Mouse (Mus musculus) splenic B cell, adult 2 months (primary cell): ENCODE data around the gene Trim33.

Experiments used
- DNase-seq: peaks from one replicate; pipeline ENCODE4 v3.0.0-alpha.2; 2011; ENCODE audit warnings: low read depth, low spot score
- H3K27me3 ChIP-seq: 2 replicates; pipeline ENCODE4 v1.6.1; 2012; ENCODE audit warnings: mild to moderate bottlenecking, low read length, moderate library complexity, mixed read lengths; ENCODE audit not compliant: control insufficient read depth, poor library complexity, insufficient read depth, severe bottlenecking
- H3K36me3 ChIP-seq: 2 replicates; pipeline ENCODE4 v1.6.1; 2012; ENCODE audit warnings: mild to moderate bottlenecking, low read length, moderate library complexity, mixed read lengths; ENCODE audit not compliant: control insufficient read depth, poor library complexity, insufficient read depth, severe bottlenecking

Gene Trim33

DNA sequence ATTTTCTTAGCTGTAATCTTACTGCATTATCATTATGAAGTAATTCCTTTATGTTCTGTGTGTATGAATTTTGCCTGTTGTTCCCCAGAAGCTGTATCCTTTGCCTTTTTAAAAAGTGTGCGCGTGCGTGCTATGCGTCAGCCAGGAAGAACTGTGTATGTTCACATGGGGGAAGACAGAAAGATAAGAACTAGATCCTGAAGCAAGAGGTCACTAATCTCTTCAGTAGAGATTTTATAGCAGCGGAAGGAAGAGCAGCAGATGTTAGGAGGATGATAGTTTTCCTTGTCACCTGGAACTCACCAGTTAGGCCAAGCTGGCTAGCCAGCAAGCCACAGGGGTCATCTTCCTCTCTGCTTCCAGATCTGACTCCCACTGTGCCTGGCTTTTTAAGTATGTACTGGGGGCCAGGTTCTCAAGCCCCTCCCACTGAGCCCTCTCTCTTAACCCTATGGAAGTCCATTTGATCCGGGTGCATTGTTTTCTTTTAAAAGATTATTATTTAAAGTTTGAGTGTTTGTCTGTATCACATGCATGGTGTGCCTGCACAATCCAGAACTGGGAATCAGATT lies 26.4 kb downstream of the Trim33 start:
- H3K36me3 ChIP-seq, result no peaks in the 10 kb centered on the region
- DNase-seq, result no peak
- H3K27me3 ChIP-seq, result no peaks in the 10 kb centered on the region

DNA sequence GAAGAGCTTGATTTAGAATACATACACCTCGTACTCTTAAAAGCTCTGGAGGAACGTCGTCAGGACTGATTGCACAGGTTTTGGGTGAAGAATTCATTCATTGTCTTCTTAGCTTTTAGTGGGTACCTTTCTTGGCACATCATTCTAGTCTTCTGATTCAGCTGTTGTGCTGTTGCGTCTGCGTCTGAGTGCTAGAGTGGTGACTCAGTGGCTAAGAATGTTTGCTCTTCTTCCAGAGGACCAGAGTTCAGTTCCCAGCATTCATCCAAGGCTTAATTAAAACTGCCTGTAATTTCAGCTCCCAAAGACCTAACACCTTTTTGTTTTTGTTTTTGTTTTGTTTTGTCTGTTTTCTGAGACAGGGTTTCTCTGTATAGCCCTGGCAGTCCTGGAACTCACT lies 30.2 kb downstream of the Trim33 start:
- Histone ChIP-seq H3K27me3 (no peaks in the 10 kb centered on the region), H3K36me3 (peaks cover 4% of the 10 kb centered on the region; the same call in 1 of the 2 replicates)
- DNase-seq, result no peak

DNA sequence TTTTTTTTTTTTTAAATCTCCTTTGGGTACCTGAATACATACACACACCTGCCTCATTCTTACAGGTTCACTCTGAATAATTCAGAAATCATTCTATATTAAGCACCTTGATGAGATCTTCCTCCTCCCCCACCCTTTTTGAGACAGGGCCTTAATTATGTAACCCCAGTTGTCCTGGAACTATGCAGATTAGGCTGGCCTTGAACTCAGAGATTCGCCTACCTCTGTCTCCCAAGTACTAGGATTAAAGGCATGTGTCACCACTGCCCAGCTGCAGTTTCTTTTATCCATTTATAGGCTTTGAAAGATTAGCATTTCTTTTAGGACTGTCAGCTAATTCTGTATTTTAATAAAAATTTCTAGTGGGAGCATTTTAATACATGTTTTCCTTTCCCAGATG lies 30.7 kb downstream of the Trim33 start:
- no peak for DNase-seq
- H3K36me3 ChIP-seq, result peaks cover 6% of the 10 kb centered on the region
- H3K27me3 ChIP-seq, result no peaks in the 10 kb centered on the region

DNA sequence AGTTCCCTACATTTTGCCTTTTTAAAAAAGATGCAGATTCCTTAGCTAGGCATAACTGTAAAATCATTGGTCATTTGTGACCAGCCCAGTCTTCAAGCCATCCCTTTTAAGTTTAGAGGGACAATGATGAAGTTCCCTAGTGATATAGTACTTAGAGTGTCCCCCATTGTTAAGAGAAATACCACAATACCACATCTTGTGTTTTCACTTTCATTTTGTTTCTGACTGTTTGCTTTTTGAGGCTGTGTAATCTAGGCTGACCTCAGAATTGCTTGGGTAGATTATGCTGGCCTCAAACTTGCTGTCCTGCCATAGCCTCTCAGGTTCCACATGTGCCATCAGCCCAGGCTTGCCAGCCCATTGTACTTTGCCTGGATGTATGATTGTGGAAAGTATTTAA lies 35.2 kb downstream of the Trim33 start:
- no peak for DNase-seq
- no peaks in the 10 kb centered on the region for H3K27me3 ChIP-seq
- peaks cover 8% of the 10 kb centered on the region for H3K36me3 ChIP-seq

DNA sequence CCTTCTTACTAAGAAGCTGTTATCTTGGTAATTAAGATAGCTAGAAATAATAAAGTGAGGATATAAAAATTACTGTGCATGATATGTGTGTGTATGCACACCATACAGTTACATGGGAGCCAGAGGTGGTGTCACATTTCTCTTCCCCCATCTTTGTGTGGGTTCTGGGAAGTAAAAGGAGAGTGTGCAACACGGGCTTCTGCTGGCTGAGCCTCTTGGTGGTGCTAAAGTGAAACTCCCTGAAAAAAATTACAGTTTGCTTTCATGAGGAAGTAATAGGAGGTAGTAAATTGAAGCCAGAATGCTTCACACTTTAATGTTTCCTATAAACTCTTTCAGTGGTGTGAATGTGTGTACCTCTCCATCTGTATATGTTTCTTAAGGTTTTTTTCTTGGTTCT lies 56.3 kb downstream of the Trim33 start:
- H3K36me3 ChIP-seq, result peaks cover 8% of the 10 kb centered on the region; the same call in 1 of the 2 replicates
- peak; percentile 17 for DNase-seq
- no peaks in the 10 kb centered on the region for H3K27me3 ChIP-seq

DNA sequence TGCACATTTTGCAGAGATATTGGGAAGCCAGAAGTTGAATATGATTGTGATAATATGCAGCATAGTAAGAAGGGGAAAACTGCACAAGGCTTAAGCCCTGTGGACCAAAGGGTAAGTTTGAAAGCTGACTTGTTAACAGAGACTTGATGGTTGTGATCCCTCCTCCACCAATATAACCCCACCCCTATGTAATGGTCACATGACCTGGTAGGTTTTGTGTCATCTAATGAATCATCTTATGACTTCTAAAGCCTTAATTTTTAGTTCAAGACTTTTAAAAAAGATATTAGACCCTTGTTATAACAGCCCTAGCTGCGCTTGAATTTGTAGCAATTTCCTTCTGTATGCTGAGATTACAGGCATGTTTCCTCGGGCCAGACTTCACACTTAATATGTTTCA lies 67.6 kb downstream of the Trim33 start:
- DNase-seq, result no peak
- H3K36me3 ChIP-seq, result peaks cover 13% of the 10 kb centered on the region; the same call in 1 of the 2 replicates
- no peaks in the 10 kb centered on the region for H3K27me3 ChIP-seq

DNA sequence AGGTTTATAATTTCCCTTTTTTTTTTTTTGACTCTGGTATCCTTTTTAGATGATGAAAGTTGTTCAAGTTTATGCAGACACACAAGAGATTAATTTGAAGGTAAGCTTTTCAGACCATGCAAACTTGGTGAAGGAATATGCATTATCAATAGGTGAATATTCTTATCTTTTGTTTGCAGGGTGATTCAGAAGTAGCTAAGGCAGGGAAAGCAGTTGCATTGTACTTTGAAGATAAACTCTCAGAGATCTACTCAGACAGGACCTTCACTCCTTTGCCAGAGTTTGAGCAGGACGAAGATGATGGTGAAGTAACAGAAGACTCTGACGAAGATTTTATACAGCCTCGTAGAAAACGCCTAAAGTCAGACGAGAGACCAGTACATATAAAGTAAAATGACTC lies 74.4 kb downstream of the Trim33 start:
- DNase-seq, result no peak
- no peaks in the 10 kb centered on the region for H3K27me3 ChIP-seq
- H3K36me3 ChIP-seq, result peaks cover 11% of the 10 kb centered on the region

DNA sequence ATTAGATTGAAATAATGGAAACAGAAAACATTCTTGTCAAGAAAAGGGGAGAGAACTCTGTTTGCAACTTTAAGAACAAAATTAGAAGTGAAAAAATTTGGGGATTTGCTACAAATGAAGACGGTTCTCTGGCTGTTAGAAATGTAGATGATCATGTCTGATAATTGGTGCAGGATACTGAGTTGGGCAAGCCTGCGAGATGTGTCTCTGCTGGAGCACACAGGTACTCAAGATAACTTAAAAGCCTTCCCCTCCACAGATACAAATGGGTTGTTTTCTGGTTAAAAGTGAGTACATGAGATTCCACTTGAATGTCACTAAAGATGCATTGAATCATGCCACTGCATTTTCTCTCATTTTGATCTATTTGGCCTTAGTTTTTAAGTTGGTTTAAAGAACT lies 74.9 kb downstream of the Trim33 start:
- no peak for DNase-seq
- H3K27me3 ChIP-seq, result no peaks in the 10 kb centered on the region
- H3K36me3 ChIP-seq, result peaks cover 9% of the 10 kb centered on the region

DNA sequence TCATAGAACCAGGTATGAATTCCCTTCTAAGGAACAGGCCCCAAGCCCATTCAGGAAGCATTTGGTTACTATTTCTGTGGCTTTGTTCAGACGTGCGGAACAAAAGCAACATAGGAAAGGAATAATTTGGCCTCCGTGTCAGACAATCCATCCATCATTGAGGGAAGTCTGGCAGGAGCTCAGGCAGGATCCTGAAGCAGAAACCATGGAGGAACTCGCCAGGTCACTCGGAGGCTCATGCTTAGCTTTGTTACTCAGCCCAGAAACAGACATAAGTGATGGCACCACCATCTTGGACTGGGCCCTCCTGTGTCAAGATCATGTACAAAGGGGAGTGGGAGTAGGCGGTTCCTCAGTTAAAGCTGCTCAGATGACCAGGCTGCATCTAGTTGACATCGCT lies 82.1 kb downstream of the Trim33 start:
- Histone ChIP-seq H3K27me3 (no peaks in the 10 kb centered on the region), H3K36me3 (peaks cover 3% of the 10 kb centered on the region)
- no peak for DNase-seq

DNA sequence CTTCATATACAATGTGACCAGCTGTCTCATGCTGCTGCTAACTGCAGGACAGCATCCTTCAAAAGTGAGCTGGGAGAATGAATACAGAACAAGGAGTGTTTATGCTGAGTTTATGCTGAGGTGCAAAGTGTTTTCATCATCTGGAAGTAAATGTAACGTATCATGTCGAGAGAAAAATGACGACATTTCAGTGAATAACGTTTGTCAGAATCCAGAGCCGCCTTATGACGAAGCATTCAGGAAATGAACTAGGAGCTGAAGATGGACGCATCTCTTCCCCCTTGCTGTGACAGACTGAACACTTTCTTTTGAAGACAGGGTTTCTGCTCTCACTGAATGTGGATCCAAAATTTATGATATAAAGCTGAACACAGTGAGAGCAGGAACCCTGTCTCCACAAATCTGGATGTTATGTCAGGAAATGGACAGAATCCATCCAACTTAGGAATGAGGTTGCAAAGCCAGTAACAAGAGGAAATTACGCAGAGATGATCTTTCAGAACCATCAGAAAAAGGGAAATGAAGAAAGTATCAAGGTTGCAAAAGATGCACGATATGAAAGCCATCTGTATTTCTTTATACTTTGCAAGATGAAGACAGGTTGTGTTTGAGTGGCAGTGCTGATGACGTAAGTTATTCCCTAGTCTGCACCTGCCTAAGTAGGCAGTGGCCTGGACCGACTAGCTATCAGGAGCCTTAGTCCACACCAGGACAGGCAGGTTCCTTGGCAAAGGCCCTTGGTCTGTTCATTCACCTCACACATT lies 85.3 kb downstream of the Trim33 start:
- H3K36me3 ChIP-seq, result no peaks in the 10 kb centered on the region
- no peaks in the 10 kb centered on the region for H3K27me3 ChIP-seq
- DNase-seq, result no peak

DNA sequence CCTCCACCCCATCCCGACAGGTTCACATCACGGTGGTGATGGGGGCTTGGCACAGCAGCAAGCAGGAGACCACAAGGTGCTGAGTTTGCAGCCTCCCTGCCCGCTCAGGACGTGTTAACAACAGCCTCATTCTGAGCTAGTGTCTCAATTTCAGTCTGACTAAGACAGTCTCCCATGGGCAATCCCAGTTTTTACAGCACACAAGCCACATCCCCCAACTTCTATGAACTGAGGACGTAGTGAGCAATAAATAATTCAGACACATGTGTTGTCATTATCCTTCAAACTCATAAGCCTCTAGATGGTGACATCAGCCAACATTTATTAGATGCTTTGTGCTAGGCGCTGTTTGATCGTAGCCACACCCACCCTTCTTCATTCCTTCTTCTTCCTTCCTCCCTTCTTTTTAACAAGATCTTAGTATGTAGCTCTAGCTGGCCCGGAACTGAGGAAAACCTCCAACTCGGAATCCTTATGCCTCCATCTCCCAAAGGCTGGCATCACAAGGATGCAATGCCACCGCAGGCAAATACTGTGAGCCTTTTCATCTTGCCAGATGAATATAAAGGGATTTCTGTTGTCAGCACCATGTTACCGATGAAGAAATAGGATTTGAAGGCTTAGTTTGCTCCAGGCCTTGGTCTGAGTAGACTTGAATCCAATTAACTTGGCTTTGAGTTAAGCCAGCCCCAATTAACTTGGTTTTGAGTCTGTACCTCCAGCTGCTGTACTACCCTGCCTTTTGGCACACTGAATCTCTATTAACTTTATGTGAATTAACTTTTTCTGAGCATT lies 88.3 kb downstream of the Trim33 start:
- DNase-seq, result no peak
- Histone ChIP-seq H3K27me3 (no peaks in the 10 kb centered on the region), H3K36me3 (no peaks in the 10 kb centered on the region)

DNA sequence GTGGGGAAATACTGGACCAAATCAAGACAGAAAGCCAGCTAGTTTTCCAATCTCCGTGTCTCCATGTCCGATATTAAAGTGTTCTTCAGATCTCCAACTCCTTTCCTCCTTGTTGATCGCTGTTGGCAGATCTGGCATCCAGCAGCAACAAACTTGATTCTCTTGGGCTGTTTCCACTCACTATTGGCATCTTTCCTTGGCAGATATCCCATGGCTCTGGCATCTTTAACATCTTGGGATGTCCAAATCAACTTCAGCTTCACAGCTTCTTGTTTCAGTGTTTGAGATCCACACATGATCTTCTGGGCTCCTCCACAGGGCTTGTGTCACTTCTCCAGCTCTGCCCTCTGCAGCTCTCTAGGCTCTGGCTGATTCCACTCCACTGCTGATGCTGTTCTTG lies 89.6 kb downstream of the Trim33 start:
- H3K27me3 ChIP-seq, result no peaks in the 10 kb centered on the region
- no peak for DNase-seq
- H3K36me3 ChIP-seq, result no peaks in the 10 kb centered on the region

DNA sequence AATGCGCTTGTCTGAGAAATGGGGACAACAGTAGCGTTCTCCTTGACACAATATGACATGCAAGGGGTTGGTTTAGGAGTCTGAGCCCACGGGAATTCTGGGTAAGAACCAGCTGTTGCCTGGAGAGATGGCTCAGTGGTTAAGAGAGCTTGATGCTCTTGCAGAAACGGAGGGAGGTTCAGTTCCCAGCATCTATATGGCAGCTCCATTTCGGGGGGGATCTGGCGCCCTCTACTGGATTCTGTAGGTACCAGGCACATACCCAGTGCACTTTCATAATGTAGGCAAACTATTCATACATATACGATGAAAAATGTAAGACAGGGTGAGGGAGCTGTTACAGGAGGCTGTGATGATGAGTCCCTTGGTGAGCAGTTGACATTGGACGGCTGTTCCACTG lies 94.9 kb downstream of the Trim33 start:
- Histone ChIP-seq H3K27me3 (no peaks in the 10 kb centered on the region), H3K36me3 (no peaks in the 10 kb centered on the region)
- DNase-seq, result peak; percentile 78

DNA sequence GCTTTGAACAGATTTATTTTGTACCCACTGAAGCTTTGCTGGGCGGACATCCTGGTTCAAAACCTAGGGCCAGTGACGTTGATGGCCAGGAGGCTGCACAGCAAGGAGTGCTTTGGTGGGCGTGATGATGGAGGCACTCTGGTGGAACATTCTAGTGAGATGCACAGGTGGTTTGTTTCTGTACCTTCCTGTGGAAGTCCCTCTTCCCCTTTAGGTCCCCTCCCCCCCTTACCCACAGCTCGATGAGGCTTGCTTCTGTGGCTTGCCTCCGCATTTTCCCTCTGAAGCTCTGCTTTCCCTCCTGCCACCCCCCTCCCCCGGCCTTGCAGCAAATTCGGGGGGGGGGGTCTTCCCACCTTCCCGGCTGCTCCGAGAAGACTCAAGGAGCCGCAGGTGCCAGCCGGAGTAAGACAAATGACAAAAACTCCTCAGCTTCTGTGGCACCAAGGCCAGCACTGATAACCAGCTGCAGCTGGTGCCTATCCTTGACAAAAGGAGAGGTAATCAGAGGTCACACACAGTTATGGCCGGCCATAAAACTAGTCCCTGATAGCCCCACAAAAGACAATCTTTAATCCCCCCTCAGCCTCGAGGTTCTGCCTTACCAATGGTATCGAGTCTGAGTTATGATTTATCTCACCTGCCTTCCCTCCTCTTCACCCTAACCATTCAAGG lies 96.2 kb downstream of the Trim33 start:
- Histone ChIP-seq H3K36me3 (no peaks in the 10 kb centered on the region), H3K27me3 (no peaks in the 10 kb centered on the region)
- peak; percentile 82 for DNase-seq

DNA sequence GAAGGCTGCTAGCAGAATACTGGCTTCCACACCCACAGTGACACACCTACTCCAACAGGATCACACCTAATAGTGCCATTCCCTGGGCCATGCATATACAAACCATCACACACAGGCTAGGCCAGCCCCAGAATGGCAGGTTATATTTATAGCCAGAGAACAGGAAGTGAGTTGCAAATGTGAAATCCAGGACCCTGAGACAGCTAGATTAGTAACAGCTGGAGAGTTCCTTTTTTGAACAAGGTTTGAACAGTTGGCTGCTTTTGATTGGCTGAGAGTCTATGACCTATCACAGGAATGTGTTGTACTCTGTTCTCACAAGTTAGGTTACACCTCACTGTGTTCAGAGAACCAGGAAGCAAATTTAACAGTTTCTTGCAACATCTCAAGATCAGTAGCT lies 98.9 kb downstream of the Trim33 start:
- DNase-seq, result peak; percentile 88
- Histone ChIP-seq H3K36me3 (no peaks in the 10 kb centered on the region), H3K27me3 (no peaks in the 10 kb centered on the region)
